Mouse (Mus musculus): ENCODE measurements around the gene Cbarp. TPM values are rescaled to one million over a fixed set of nuclear protein-coding genes. Genes with fewer than 3 reads are reported as not detected.

Gene Cbarp
- total and polyA plus RNA-seq, 3 experiments, result 3.0 to 4.9 (median 3.9) TPM

GRCm38 (mm10) chr10:80142530-80142925 is 1.9 kb upstream of the Cbarp start:
- Histone ChIP-seq H3K27me3 (ENCODE audit: control insufficient read depth, insufficient read depth, low read length) (no peaks in the 10 kb centered on the region; the same call in 1 of the 2 replicates), H3K79me2 (replicated peaks; ENCODE audit: control insufficient read depth, insufficient read depth, low read length) (peaks cover 4% of the 10 kb centered on the region), H3K36me3 (ENCODE audit: control insufficient read depth, insufficient read depth, low read length) (no peaks in the 10 kb centered on the region), H3K4me1 (ENCODE audit: control insufficient read depth, insufficient read depth, low read length) (peaks cover 19% of the 10 kb centered on the region), H3K27ac (peak overlapping the region; percentile 95), H3K4me3 (peak overlapping the region; percentile 84), H3K9ac (ENCODE audit: low read depth, low read length) (peak overlapping the region; percentile 99)
- no peak for TF ChIP-seq CTCF (IDR thresholded peaks at IDR 0.05)
- TF ChIP-seq EP300 (IDR thresholded peaks at IDR 0.05; ENCODE audit: insufficient read depth, low read depth, low read length), result no peak
- no peak; the same call in 1 of the 2 replicates for TF ChIP-seq POLR2A (IDR thresholded peaks at IDR 0.05; ENCODE audit: insufficient read depth, low read depth, low read length)
- intact Hi-C loops (cut with DNase I), result loop anchor here (5.0 kb wide), 1 partner anchor 215 kb away; the partner anchor contains the start of gene Arid3a
- WGBS, result 0% methylated on average over 15 of the region's 15 CpGs
- DNase-seq, result no peak

- Histone ChIP-seq H3K9ac (ENCODE audit: low read depth, low read length) (peak overlapping the region; percentile 99), H3K4me3 (peak overlapping the region; percentile 84), H3K27ac (peak overlapping the region; percentile 95), H3K4me1 (ENCODE audit: control insufficient read depth, insufficient read depth, low read length) (peaks cover 14% of the 10 kb centered on the region), H3K27me3 (ENCODE audit: control insufficient read depth, insufficient read depth, low read length) (no peaks in the 10 kb centered on the region; the same call in 1 of the 2 replicates), H3K79me2 (replicated peaks; ENCODE audit: control insufficient read depth, insufficient read depth, low read length) (peaks cover 4% of the 10 kb centered on the region), H3K36me3 (ENCODE audit: control insufficient read depth, insufficient read depth, low read length) (no peaks in the 10 kb centered on the region)
- intact Hi-C loops (cut with DNase I), result loop anchor here (1.0 to 5.0 kb wide), 4 partner anchors 25 to 215 kb away; partner anchors contain the start of genes Arid3a, Tmem259 and Wdr18
- TF ChIP-seq EP300 (IDR thresholded peaks at IDR 0.05; ENCODE audit: insufficient read depth, low read depth, low read length) (peak; percentile 79), POLR2A (IDR thresholded peaks at IDR 0.05; ENCODE audit: insufficient read depth, low read depth, low read length) (peak; percentile 98), CTCF (IDR thresholded peaks at IDR 0.05) (no peak)
- WGBS, result under 1% methylated on average over 43 of the region's 43 CpGs
- DNase-seq, result peak; percentile 92 to 96
Measured at GRCm38 (mm10) chr10:80141786-80142529, 1.3 kb upstream of the Cbarp start.

GRCm38 (mm10) chr10:80141243-80141642 is 608 bp upstream of the Cbarp start:
- TF ChIP-seq EP300 (IDR thresholded peaks at IDR 0.05; ENCODE audit: insufficient read depth, low read depth, low read length) (peak; percentile 81; the same call in 1 of the 2 replicates), CTCF (IDR thresholded peaks at IDR 0.05) (peak; percentile 79), POLR2A (IDR thresholded peaks at IDR 0.05; ENCODE audit: insufficient read depth, low read depth, low read length) (peak; percentile 83)
- H3K27ac ChIP-seq, result peak overlapping the region; percentile 95
- peak overlapping the region; percentile 76 for H3K9ac ChIP-seq (ENCODE audit: low read depth, low read length)
- WGBS, result under 1% methylated on average over 29 of the region's 29 CpGs
- no peaks in the 10 kb centered on the region for H3K36me3 ChIP-seq (ENCODE audit: control insufficient read depth, insufficient read depth, low read length)
- peaks cover 8% of the 10 kb centered on the region for H3K4me1 ChIP-seq (ENCODE audit: control insufficient read depth, insufficient read depth, low read length)
- peak overlapping the region; percentile 47 for H3K4me3 ChIP-seq
- intact Hi-C loops (cut with DNase I), result loop anchor here (1.0 to 5.0 kb wide), 4 partner anchors 24 to 214 kb away; partner anchors contain the start of genes Arid3a, Tmem259 and Wdr18
- DNase-seq, result peak; percentile 95 to 98
- no peaks in the 10 kb centered on the region; the same call in 1 of the 2 replicates for H3K27me3 ChIP-seq (ENCODE audit: control insufficient read depth, insufficient read depth, low read length)
- H3K79me2 ChIP-seq (replicated peaks; ENCODE audit: control insufficient read depth, insufficient read depth, low read length), result peaks cover 4% of the 10 kb centered on the region

- TF ChIP-seq EP300 (IDR thresholded peaks at IDR 0.05; ENCODE audit: insufficient read depth, low read depth, low read length), result no peak
- TF ChIP-seq POLR2A (IDR thresholded peaks at IDR 0.05; ENCODE audit: insufficient read depth, low read depth, low read length), result no peak
- TF ChIP-seq CTCF (IDR thresholded peaks at IDR 0.05), result no peak
- DNase-seq, result no peak
- Histone ChIP-seq H3K79me2 (replicated peaks; ENCODE audit: control insufficient read depth, insufficient read depth, low read length) (peaks cover 4% of the 10 kb centered on the region), H3K4me1 (ENCODE audit: control insufficient read depth, insufficient read depth, low read length) (peaks cover 7% of the 10 kb centered on the region), H3K27me3 (ENCODE audit: control insufficient read depth, insufficient read depth, low read length) (no peaks in the 10 kb centered on the region; the same call in 1 of the 2 replicates), H3K36me3 (ENCODE audit: control insufficient read depth, insufficient read depth, low read length) (no peaks in the 10 kb centered on the region), H3K27ac (no peak overlapping the region), H3K4me3 (no peak overlapping the region), H3K9ac (ENCODE audit: low read depth, low read length) (no peak overlapping the region)
- 81% methylated on average over 11 of the region's 11 CpGs for WGBS
- intact Hi-C loops (cut with DNase I), result loop anchor here (2.0 to 5.0 kb wide), 3 partner anchors 23 to 213 kb away; partner anchors contain the start of genes Arid3a and Wdr18
Measured at GRCm38 (mm10) chr10:80139975-80140665, 515 bp downstream of the Cbarp start.

- H3K79me2 ChIP-seq (replicated peaks; ENCODE audit: control insufficient read depth, insufficient read depth, low read length), result peaks cover 3% of the 10 kb centered on the region; the same call in 1 of the 2 replicates
- peaks cover 7% of the 10 kb centered on the region for H3K4me1 ChIP-seq (ENCODE audit: control insufficient read depth, insufficient read depth, low read length)
- intact Hi-C loops (cut with DNase I), result no loop called here
- no peak for TF ChIP-seq POLR2A (IDR thresholded peaks at IDR 0.05; ENCODE audit: insufficient read depth, low read depth, low read length)
- TF ChIP-seq CTCF (IDR thresholded peaks at IDR 0.05), result no peak
- TF ChIP-seq EP300 (IDR thresholded peaks at IDR 0.05; ENCODE audit: insufficient read depth, low read depth, low read length), result no peak
- H3K27ac ChIP-seq, result no peak overlapping the region
- peak overlapping the region; percentile 65 for H3K4me3 ChIP-seq
- no peak for DNase-seq
- WGBS, result 4% methylated on average over 9 of the region's 10 CpGs
- no peaks in the 10 kb centered on the region; the same call in 1 of the 2 replicates for H3K27me3 ChIP-seq (ENCODE audit: control insufficient read depth, insufficient read depth, low read length)
- no peaks in the 10 kb centered on the region for H3K36me3 ChIP-seq (ENCODE audit: control insufficient read depth, insufficient read depth, low read length)
- peak overlapping the region; percentile 74 for H3K9ac ChIP-seq (ENCODE audit: low read depth, low read length)
Measured at GRCm38 (mm10) chr10:80139439-80139775, 1.2 kb downstream of the Cbarp start.

All from heart, adult 2 months (tissue).